Mouse (Mus musculus) induced T-regulatory cell, adult 2 months (primary cell): ENCODE data around the gene Gid8.
A peak's percentile ranks its signal among the peaks of the same experiment; 100 is the strongest.

Experiments used
- DNase-seq: peaks from one replicate; pipeline ENCODE4 v3.0.0-alpha.2; 2012; ENCODE audit warnings: low read depth

The Gid8 gene

GRCm38 (mm10) chr2:180709923-180710272, at the start of gene Gid8, which contains the start of gene Dido1:
Gid8 (plus strand) TSS chr2:180710117.
Dido1 (minus strand) TSS chr2:180709999.
- DNase-seq, result peak; percentile 99

DNA sequence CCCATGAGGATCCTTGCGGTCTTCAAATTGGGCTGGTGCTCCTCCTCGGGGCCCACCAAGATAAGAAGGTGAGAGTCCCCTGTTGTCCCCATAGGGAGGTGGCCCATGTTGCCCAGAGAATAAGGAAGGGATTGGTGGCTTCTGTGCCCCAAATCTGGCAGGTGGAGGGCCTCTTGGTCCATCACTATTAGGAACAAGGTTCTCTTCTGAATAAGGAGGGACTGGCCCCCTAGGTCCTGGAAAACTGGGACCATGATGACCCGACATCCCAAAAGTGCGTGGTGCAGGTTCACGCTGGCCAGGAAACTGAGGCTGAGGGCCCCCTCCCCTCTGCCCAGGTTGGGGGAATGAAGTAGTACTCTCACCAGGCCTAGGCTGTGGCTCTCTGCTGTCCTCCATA, 49.4 kb upstream of the Gid8 start:
- no peak for DNase-seq

GRCm38 (mm10) chr2:180662008-180662407, 47.9 kb upstream of the Gid8 start:
- DNase-seq, result no peak

- DNase-seq, result no peak
These were observed 33.2 kb upstream of the Gid8 start for GRCm38 (mm10) chr2:180676706-180677105.

GRCm38 (mm10) chr2:180678609-180679140, 31.2 kb upstream of the Gid8 start:
- DNase-seq, result peak; percentile 87

DNA sequence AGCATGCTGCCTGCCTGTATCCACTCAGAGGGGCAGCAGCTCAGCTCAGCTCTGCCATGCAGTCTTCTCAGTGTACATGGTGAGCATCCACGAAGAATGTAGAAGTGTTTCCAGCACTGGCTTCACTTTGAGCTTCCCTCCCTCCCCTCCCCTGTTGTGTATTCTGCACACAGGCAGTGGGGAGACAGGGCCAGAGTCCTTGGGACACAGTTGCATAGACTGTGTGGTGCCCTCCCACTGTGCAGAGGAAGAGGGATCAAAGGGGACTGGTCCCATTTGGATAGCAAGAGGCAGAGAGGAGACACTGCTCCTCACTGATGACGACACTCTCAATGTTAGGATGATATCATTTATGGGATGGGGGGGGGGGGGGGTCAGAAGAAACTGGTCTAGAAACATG, 28.7 kb upstream of the Gid8 start:
- DNase-seq, result no peak

DNA sequence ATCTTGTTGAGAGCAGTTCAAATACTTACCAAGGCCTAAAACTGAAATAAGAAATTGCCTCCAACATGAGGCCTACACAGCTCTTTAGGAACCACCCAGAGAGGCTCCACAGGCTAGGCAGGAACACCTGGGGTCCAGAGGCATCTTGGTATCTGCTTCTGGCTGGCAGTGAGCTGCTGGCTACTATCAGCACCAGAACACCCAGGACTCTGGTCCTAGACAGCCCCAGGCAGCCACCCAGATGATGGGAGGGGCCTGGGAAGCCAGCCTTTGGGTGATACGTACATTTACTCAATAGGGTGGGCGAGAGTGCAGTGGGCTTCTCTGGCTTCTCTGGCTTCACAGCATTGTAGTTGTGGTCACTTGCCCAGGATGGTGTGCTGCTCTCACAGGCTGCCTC, 26.4 kb upstream of the Gid8 start:
- no peak for DNase-seq

- DNase-seq, result no peak
These were observed 25.9 kb upstream of the Gid8 start for GRCm38 (mm10) chr2:180684031-180684430.

DNA sequence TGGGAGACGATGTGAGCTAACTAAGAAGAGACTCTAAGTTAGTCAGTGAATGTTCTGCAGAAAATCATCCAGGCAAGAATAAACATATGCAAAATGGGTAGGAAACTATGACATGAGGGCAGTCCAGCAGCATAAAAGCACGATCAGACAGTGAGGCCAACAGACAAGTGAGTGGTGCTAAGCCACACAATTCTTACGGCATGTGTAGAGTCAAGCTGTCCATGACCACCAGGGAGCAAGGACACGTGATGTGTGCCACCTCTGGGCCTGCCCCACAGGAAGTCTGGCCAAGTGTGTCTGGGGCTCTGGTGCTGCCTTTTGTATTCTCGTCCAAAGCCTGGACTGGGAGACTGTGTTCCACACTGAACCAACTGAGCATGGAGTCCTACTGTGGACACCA, 20.1 kb upstream of the Gid8 start:
- DNase-seq, result no peak

GRCm38 (mm10) chr2:180692630-180693029, 17.3 kb upstream of the Gid8 start:
- DNase-seq, result no peak

DNA sequence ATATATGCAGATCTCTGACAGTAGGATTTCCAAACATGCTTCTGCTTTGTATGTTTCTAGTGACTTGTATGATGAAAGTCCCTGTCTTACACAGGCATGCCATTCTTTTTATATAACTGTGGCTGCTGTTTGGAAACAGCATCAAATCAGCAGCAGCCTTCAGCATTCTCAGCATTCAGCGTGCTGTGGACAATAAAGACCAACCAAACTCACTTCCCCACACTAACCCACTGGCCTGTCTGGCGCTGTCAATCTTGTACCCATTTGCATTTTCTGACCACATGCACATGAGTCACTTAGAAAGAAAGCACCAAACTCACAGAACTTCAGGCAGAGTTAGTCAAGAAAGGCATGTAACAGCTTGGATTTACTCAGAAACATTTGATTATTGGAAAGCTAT, 14.7 kb upstream of the Gid8 start:
- no peak for DNase-seq

DNA sequence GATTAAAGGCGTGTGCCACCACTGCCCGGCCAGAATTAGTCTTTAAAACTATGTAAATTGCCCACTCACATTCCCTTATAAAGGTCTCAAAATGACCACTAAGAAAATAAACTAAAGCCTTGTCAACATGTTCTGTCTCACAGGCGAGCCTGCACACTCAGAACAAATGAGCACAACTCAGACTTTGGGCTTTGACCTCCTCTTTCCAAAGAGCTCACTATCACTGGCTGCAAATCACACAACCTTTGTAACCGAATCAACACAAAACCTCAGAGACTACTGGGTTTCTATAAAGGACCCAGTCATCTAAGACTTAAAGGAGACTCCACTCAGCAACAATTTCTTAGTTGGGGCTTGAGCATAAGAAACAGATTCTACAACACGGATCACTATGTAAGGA, 9.5 kb upstream of the Gid8 start:
- DNase-seq, result no peak

DNA sequence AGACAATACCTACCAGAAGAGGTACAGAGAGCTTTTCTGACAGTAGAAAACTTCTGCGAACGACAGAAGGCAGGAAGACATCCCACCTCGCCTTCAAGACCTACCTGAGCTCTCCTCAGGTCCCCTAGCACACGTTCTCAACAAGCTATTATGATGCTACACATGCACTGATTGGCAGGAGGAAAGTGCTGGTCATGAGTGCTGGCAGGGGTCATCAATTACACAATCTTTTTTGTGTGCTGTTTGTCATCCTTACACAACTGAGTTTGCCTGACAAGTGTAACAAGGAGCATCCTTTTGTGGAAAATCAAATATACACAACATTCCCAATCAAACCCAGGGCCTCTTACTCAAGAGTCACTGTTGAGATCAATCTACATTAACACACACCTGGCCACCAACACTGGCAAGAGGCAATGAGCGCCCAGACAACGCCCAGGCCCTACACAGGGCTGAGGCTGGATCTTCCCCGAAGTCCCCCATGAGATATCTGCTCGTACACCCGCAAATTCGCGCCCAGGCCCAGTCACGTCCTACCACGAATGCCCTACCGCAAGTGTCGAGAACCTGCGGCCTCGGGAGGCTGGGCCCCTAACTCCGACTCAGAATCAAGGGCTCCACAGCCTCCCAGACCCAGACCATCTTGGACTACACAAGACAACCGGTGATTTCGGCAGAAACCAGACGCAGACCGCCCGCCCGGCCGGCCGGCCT, 8.7 kb upstream of the Gid8 start:
- peak; percentile 47 for DNase-seq

GRCm38 (mm10) chr2:180701767-180702621, 7.9 kb upstream of the Gid8 start:
- peak; percentile 94 for DNase-seq

DNA sequence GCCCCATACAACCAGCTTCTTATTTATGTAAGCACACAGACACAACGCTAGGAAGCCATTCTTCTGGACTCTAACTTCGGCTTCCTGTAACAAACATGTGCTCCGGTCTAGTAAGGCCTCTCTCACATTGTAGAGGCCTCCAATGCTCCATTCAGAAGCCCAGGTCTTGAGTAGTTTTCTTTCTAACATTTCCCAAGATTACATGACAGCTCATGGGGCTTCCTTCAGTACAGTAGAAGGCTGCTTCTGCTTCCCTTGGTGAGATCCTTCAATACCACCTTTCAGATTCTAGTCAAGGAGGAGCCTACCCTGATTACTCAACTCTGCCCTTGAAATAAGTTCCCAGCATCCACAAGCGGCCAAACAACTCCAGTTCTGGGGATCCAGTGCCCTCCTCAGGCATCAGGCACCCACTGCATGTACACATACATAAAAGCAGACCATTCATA, 7.2 kb upstream of the Gid8 start:
- DNase-seq, result no peak

DNA sequence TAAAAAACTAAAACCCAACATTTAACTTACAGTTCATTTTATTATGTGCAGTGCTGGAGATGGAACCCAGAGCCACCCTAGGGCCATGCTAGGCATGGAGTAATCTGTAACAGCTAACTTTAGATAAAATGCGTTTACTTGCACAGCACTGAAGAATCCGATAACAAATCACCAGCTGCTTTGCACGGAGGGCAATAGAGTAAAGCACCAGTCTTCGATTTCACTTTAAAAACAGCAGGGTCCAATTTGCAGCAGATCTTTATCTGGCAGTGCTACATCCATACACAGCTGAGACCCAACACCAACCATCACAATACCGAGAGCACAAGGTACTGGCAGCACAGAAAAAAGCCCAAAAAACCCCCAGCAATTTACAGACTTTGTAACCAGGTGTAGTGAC, 6.7 kb upstream of the Gid8 start:
- no peak for DNase-seq

- no peak for DNase-seq
These were observed 6.1 kb upstream of the Gid8 start for GRCm38 (mm10) chr2:180703645-180704359.

DNA sequence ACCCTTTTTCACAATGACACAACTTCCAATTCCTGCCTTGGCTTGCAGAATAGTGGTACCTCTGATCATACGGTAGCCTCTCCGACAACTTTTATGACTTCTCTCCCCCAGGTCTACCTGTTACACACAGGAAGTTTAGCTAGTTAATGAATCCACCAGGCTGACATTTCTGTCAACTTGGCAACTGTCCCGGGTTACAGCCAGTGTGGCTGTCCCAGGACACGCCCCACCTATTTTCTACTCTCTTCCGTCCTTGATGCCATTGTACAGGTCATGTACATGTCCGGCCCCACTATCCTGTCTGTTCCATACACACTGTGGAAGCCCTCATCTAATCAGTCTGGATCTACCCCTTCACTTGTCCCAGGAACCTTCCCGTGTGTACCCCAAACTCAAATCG, 5.3 kb upstream of the Gid8 start:
- DNase-seq, result no peak

DNA sequence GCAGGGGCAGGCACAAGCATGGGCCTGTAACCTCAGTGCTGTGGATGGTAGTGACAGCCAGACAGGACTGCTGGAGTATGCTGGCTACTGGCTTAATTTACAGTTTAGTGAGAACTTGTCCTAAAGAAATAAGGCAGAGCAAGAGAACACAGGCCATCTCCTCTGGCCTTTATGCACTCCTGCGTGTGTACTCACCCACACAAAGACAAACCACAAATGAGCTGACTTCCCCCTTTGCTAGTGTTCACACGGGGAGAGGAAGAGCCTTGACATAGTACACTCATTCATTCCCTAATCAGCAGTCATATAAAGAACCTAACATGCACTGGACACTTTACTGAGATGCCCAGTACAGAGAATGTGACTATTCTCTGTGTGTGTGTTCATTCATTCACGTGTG, 4.9 kb upstream of the Gid8 start:
- DNase-seq, result no peak

GRCm38 (mm10) chr2:180705975-180706374, 3.9 kb upstream of the Gid8 start:
- DNase-seq, result no peak

DNA sequence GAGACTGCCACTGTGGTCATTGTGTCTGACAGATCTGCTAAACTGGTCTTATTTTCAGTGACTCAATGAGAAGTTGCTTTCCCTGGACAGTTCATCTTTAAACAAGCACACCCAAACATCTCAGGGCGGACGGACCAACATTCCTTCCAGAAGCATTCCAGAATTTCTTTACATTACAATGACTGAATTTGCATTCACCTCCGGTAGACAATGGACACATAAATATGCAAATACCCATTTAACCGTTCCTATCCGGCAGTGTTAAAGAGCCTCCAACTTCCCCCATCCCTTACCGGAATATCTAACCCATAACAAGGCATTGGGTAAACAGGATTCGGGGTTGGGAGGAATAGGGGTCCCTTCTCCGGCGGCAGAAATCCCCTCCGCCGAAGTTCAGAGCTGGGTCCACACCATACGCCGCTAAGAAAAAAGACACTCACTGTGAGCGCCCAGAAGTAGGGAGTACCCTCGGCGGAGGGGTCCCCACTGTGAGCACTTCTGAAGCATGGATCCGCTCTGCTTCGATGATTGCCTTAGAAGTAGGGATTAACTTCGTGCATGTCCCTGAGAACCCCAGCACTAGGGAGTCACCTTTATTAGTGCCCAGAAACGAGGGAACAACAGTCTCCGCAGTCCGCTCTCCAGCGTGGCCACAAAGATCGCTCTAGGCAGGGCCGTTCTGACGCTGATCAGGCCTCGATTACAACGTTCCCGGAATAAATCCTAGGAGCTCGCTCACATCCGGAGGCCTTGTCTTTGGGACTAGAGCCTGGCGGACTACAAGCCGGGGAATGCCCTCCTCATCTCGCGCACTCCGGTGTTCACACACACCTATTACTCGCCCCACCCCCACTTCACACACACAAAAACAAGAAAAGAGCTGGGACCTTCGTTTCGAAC, 644 bp upstream of the Gid8 start:
- peak; percentile 43 for DNase-seq
